Mouse (Mus musculus) monocyte, adult 5-6 weeks (primary cell): ENCODE results near the gene Camkmt. TPM values are rescaled to one million over a fixed set of nuclear protein-coding genes. Genes with fewer than 3 reads are reported as not detected.
A peak's percentile ranks its signal among the peaks of the same experiment; 100 is the strongest.

ENCODE experiments used
- ATAC-seq: fragments of 153-309, 156-312 bp; replicated peaks from 2 replicates; pipeline ENCODE4 v1.8.0; 2017; ENCODE audit warnings: mild to moderate bottlenecking; ENCODE audit not compliant: low TSS enrichment, insufficient number of reproducible peaks, severe bottlenecking, poor library complexity, low FRiP score
- total RNA-seq: library from RNA; stranded (forward); fragments of 200-1000, 200-491, 200-594 nt; gene quantifications from 3 replicates; pipeline ENCODE4 v1.2.3, GENCODE M21; 2017

Gene Camkmt
- total RNA-seq, 1 experiment from 2014 or later = 1.9 TPM

- no peak for ATAC-seq
Measured at GRCm38 (mm10) chr17:85382344-85382743, 292.0 kb downstream of the Camkmt start.

DNA sequence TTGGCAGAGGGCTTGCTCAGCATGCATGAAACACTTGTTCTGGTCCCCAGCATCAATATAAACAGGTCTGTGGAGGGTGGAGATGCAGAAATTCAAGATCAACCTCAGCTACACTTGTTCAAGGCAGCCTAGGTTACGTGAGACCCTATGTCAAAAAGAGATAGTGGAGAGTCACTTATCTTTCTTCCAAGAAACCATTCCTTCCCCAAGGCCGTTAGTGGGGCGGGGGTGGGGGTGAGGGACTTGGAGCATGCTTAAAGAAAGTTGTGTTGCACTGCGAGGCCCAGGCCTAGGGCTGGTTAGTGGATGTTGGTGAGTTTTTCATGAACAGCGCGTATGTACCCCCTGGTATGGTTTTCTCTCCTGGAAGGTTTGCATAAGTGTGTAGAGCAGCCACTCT is 292.6 kb downstream of the Camkmt start:
- ATAC-seq = no peak

DNA sequence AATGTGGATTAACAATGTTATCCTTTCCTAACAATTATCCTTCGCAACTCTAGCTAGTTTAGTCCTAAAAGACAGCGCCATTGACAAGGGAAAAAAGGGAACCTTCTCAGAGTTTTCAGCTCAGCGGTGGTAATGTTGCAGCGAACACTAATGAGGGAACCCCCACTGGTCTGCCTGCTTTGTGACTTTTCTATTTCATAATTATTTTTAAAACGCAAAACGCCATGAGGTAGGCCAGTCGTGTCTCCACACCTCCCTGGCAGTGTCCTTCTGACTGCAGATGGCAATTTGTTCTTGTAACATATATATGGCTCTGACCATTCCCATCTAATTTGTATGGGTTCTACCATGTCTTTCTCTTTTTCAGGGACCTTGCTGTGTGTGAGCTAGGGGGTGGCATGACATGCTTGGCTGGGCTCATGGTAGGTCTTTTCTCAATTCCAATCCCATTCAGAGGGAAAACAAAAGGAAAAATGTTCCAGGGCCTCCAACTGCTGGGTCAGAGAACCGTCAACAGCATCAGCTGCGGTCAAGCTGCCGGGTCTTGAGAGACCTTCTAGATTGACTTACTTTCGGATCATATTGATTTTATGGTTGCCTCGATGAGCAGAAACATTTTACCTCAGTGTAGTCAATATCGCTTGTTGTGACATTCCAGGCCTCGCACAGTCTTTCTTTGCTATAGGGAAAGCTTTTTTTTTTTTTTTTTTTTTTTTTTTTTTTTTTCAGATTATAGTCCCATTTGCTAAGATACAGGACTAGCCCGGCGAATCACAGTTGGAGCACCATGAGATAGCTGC is 302.9 kb downstream of the Camkmt start:
- peak; percentile 24; the same call in 1 of the 2 replicates for ATAC-seq

DNA sequence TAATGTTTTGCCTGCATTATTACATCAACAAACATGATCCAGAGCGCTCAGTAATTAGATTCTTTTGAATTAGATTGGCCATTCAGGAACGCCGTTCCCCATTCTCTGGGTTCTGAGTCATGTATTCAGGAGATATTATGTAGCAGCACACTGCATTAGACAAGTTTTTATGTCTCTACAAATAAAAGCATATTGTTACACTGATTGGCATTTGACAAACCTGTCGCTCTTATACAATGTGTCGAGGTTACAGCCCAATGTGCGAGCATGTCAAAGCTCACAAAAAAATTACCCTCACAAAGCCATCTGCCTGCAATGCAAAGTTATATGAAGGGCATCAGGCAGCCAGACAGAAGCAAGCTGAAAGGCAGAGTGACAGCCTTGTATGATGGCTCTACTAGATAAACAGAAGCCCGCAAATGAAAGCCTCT is 303.6 kb downstream of the Camkmt start:
- ATAC-seq = no peak

- peak; percentile 88 for ATAC-seq
Measured at GRCm38 (mm10) chr17:85395502-85395901, 305.1 kb downstream of the Camkmt start.

DNA sequence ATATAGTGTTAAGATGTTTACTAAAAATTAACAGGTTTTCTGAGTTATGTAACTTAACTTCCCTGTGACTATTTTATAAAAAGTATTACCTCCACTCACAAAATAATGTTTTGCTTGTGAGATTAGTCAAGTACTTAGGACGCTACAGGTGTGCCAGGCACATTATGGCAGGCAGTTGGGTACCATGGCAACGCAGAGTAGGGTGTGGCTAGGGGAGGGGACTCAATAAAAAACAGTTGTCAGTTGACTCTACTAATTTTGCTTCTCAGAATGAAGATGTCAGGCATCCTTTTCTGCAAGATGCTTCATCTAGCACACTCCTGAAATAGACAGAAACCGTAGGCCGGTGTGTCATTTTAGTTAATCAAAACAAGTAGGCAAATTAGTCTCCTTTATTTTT is 310.4 kb downstream of the Camkmt start:
- no peak for ATAC-seq

GRCm38 (mm10) chr17:85405161-85405560 is 314.8 kb downstream of the Camkmt start:
- no peak for ATAC-seq

- no peak for ATAC-seq
Measured at GRCm38 (mm10) chr17:85406195-85406594, 315.8 kb downstream of the Camkmt start.

DNA sequence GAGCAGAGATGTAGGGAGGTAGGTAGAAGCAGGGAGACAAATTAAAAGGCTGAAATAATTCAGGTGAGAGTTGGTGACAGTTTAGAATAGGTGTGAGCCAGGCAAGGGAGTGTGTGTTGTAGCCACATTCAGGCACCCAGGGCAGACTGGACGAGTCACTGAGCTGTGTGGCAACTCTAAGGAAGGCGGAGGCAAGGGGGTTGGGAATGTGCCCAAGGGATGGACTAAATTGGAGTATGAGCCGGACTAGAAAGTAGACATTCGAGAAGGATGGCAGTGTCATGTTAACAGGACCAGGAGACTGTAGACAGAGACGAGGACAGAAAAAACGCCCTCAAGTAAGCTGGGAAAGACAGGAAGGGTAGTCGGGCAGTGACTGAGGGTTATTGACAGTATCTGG is 338.5 kb downstream of the Camkmt start:
- no peak for ATAC-seq

GRCm38 (mm10) chr17:85432923-85433322 is 342.6 kb downstream of the Camkmt start:
- ATAC-seq = no peak

DNA sequence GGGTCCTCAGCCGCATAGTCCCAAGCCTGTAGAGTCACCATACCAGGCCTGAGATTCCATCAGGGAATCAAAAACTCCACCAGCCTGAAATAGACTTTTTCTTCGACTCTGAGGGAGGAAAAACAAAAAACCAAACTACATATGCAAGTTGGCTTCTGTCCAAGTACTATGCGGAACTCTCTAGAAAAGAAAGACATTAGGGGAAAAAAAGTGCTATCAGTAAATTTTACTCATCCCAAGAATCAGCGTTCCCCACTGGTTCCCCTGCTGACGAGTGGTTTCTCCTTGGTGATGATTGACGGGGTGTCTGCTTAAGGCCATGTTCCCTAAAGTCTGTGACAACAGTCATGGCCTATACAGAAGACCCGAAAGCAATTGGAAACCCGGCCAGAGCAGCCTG is 352.7 kb downstream of the Camkmt start:
- no peak for ATAC-seq

- no peak for ATAC-seq
Measured at GRCm38 (mm10) chr17:85454419-85454983, 364.1 kb downstream of the Camkmt start.

DNA sequence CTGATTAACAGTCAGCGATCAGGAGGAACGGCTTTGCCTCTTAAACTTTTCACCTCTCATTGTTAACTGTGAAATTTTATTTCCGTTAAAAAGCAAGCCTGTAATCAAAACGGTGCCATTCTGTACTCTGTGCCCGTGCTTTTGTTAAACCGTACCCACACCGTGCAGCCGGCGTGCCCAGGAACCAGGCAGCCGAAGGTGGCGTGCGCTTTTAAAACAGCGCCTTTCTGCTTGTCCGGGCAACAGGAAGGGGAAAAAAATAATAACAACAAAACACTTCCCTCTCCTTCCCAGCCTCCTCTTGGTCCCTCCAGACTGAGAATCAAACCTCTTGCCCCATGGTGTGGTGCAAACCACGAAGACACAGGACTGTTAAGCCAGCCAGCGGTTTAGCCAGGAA is 364.7 kb downstream of the Camkmt start:
- ATAC-seq = no peak

DNA sequence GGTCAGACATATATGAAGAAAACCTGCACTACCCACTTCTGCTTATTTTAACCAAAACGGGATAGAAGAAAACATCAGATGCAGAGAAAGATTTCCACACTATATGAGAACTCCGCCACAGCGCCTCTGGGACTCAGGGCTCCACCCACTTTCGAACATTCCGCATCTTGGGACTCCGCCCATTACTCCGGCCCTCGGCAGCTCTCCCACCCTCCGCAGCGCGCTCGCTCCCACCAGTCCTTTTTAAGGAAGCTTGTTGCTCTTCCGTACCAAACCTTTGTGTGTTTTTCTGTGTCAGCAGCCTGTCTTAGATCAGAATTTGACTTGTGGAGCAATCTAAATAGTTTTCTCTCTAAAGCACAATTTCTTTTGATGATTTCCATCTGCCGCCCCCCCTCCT is 367.7 kb downstream of the Camkmt start:
- ATAC-seq = 0 out of 2 replicates have a peak, but pooled peaks have one; percentile 53

GRCm38 (mm10) chr17:85458589-85458988 is 368.2 kb downstream of the Camkmt start:
- no peak for ATAC-seq

DNA sequence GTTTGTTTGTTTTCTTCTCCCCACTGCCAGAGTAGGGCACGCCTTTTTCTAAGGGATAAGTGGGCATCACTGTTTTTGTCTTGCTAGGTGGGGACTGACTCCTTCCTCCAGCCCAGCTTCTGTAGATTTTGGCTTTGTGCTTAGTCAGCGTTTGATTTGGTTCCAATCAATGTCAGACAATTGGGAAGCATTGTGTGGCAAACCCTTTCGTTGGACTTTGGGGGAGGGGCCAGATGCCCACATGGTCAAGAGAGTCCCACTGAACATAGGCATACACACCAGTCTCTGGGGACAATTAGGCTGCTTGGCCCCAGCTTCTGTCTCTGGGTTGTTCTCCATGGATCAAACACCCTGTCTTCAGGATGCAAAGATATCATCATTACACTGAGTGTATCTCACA is 371.2 kb downstream of the Camkmt start:
- ATAC-seq = no peak

DNA sequence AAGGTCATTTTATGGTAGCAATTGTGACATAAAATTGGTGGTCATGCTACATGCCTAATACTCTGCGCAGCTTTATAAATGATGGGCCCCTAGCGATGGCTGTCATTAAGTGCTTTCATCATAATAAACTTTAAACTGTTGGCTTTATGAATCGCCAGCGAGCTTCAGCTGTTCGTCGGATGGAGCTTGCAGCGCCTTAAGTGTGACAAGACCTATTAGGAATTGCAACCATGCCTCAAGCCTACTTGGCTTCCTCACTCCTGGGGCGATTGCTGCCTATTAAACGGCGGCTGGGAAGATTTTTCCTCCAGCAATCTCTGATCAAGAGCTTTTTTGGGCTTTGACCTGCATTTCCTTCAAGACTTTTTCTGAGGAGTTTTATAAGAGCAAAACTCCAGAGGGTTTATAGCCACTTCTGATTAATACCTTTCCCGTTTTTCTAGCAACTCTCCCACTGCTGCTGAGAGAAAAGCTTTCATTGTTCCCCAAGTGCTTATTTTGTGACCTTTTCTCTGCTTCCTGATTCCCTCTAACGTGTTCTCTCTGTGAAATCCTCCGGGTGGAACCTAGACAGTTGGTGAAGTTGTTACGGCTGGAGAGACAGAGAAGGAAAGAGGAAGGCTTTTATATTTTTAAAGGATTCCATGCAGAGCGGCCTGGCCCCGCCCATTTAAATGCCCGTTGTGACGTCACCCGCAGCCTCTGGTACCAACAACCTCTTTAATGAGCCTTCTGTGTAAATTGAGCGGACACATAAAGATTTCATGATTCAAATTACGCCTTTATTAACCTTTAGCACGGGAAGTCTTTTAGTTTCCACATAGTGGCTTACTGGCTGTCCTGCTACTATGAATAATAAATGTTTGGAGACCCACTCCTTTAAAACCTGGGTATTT is 373.4 kb downstream of the Camkmt start:
- ATAC-seq = 0 out of 2 replicates have a peak, but pooled peaks have one; percentile 47

DNA sequence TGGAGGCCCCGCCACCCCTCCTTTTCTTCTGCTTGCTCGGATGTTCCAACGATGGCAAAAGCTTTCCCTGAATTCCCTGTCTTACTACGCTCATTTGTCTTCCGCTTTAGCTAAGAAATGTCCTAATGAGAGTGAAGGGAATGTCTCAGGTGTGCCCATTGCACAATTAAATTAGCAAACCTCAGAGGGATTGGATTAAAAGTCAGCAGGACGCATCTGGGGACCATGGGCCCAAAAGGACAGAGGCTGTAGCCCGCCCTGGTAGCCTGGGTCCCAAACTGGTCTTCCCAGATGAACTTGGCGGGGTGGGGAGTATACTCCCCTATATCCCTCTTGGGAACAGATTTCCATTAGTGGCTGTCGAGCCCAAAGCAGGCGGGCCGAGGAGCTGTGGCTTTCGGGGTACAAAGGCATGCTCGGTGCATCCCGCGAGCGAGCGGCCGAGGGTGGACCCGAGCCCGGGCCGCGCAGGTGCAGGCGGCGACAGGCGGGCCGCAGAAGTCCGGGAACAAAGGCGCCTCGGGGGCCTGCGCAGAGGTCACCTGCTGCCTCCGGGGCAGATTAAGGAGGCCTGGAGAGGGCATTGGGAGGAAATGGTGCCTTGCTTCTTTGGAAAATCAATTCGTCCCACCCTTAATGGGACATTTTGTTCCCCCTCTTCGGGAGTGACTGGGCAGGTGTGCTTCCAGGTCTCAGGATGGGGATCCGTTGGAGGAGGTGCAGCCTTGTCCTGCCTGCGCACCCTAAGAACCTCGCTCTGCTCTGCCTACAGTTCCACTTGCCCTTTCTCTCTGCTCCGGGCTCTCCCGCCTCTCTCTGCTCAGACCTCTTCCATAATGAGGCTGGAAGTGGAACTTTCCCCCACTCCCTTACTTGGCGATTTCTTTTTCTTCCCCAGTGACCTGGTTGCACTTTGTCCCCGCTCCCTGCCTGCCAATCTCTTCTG is 374.4 kb downstream of the Camkmt start:
- ATAC-seq = no peak
